Mouse (Mus musculus) gonadal fat pad, adult 2 months (tissue): ENCODE measurements around the gene Gpx4. TPM values are rescaled to one million over a fixed set of nuclear protein-coding genes. Genes with fewer than 3 reads are reported as not detected.

Source experiments
- DNase-seq: peaks from one replicate; pipeline ENCODE4 v3.0.0-alpha.2; 2012; ENCODE audit warnings: low read depth
- polyA plus RNA-seq: library from polyadenylated mRNA; depleted of rRNA; stranded (reverse); fragments of >200 nt; gene quantifications from 2 replicates; pipeline ENCODE4 v1.2.3, GENCODE M21; 2012; rRNA removed

The Gpx4 gene
- polyA plus RNA-seq: 721 and 1,178 TPM in 2 replicates

- no peak for DNase-seq
These were observed at the start of gene Gpx4 for GRCm38 (mm10) chr10:80047041-80047565. Gene Gpx4, plus strand, starts transcription at chr10:80047166.

- DNase-seq: no peak
These were observed 49.1 kb upstream of the Gpx4 start for GRCm38 (mm10) chr10:79997819-79998218.

- DNase-seq: no peak
These were observed 45.0 kb upstream of the Gpx4 start for GRCm38 (mm10) chr10:80001945-80002344.

- DNase-seq: no peak
These were observed 44.1 kb upstream of the Gpx4 start for GRCm38 (mm10) chr10:80002829-80003228.

- no peak for DNase-seq
These were observed 43.4 kb upstream of the Gpx4 start for GRCm38 (mm10) chr10:80003374-80004232.

GRCm38 (mm10) chr10:80004233-80004705 is 42.7 kb upstream of the Gpx4 start:
- no peak for DNase-seq

- DNase-seq: no peak
These were observed 35.2 kb upstream of the Gpx4 start for GRCm38 (mm10) chr10:80011740-80012139.

- no peak for DNase-seq
These were observed 33.4 kb upstream of the Gpx4 start for GRCm38 (mm10) chr10:80013609-80014008.

- no peak for DNase-seq
These were observed 32.3 kb upstream of the Gpx4 start for GRCm38 (mm10) chr10:80014484-80015290.

- DNase-seq: no peak
These were observed 31.4 kb upstream of the Gpx4 start for GRCm38 (mm10) chr10:80015583-80015982.

- DNase-seq: no peak
These were observed 30.5 kb upstream of the Gpx4 start, which contains the start of gene Arhgap45 for GRCm38 (mm10) chr10:80016511-80016910. Gene Arhgap45, plus strand, starts transcription at chr10:80016653.

GRCm38 (mm10) chr10:80016931-80017330 is 30.0 kb upstream of the Gpx4 start:
- DNase-seq: no peak

- DNase-seq: no peak
These were observed 29.6 kb upstream of the Gpx4 start for GRCm38 (mm10) chr10:80017361-80017760.

- no peak for DNase-seq
These were observed 29.2 kb upstream of the Gpx4 start for GRCm38 (mm10) chr10:80017771-80018170.

- no peak for DNase-seq
These were observed 28.1 kb upstream of the Gpx4 start for GRCm38 (mm10) chr10:80018739-80019297.

GRCm38 (mm10) chr10:80019471-80020131 is 27.4 kb upstream of the Gpx4 start:
- DNase-seq: no peak

- DNase-seq: no peak
These were observed 26.8 kb upstream of the Gpx4 start for GRCm38 (mm10) chr10:80020191-80020590.

GRCm38 (mm10) chr10:80020603-80021319 is 26.2 kb upstream of the Gpx4 start:
- no peak for DNase-seq

GRCm38 (mm10) chr10:80021320-80021641 is 25.7 kb upstream of the Gpx4 start:
- DNase-seq: no peak

GRCm38 (mm10) chr10:80022164-80022563 is 24.8 kb upstream of the Gpx4 start:
- DNase-seq: no peak

- DNase-seq: no peak
These were observed 24.2 kb upstream of the Gpx4 start for GRCm38 (mm10) chr10:80022806-80023205.
